Mouse (Mus musculus) forebrain, postnatal 0 days (tissue): Measurements from ENCODE around the gene Caprin1. TPM values are rescaled to one million over a fixed set of nuclear protein-coding genes. Genes with fewer than 3 reads are reported as not detected.

ENCODE experiments used
- ATAC-seq: fragments of 200-750 bp; cut with Nextera tagmentation; 2 replicates; pipeline ENCODE4 v1.8.0; 2017; ENCODE audit warnings: mild to moderate bottlenecking, moderate library complexity
- DNase-seq: peaks from one replicate; pipeline ENCODE4 v3.0.0-alpha.2; 2015
- H3K27ac ChIP-seq: fragments of 300-500 bp; sonication (generic); 2 replicates; pipeline ENCODE4 v1.5.1; 2014; ENCODE audit warnings: low read depth, mild to moderate bottlenecking, antibody characterized with exemption, low read length, moderate library complexity, mixed read lengths
- H3K27me3 ChIP-seq: fragments of 300-500 bp; sonication (generic); 2 replicates; pipeline ENCODE4 v1.6.1; 2014; ENCODE audit warnings: mild to moderate bottlenecking, low read length, mixed read lengths; ENCODE audit not compliant: insufficient read depth
- H3K36me3 ChIP-seq: fragments of 300-500 bp; sonication (generic); 2 replicates; pipeline ENCODE4 v1.6.1; 2014; ENCODE audit warnings: mild to moderate bottlenecking, moderate library complexity; ENCODE audit not compliant: insufficient read depth
- H3K4me1 ChIP-seq: fragments of 300-500 bp; sonication (generic); 2 replicates; pipeline ENCODE4 v1.6.1; 2014; ENCODE audit warnings: antibody characterized with exemption; ENCODE audit not compliant: insufficient read depth
- H3K4me2 ChIP-seq: fragments of 300-500 bp; sonication (generic); 2 replicates; pipeline ENCODE4 v1.6.1; 2014; ENCODE audit warnings: low read depth, mild to moderate bottlenecking, moderate library complexity
- H3K4me3 ChIP-seq: fragments of 300-500 bp; sonication (generic); 2 replicates; pipeline ENCODE4 v1.5.1; 2014; ENCODE audit warnings: low read depth, low read length, mixed read lengths
- H3K9ac ChIP-seq: fragments of 300-500 bp; sonication (generic); 2 replicates; pipeline ENCODE4 v1.6.1; 2014; ENCODE audit warnings: mild to moderate bottlenecking
- H3K9me3 ChIP-seq: fragments of 300-500 bp; sonication (generic); 2 replicates; pipeline ENCODE4 v1.6.1; 2016; ENCODE audit warnings: low read length
- CTCF ChIP-seq: sonication (generic); IDR thresholded peaks from 2 replicates; pipeline ENCODE4 v1.5.1; 2016; ENCODE audit warnings: antibody characterized with exemption, control low read depth, low read depth
- WGBS: fragments of 180-500 bp; shearing (Covaris S2); extraction: QIAGEN DNeasy Blood & Tissue Kit; methylation state at CpG from one replicate; pipeline ENCODE4 v1.1.7; 2014; 5-methylcytosine and 5-hydroxymethylcytosine counted together
- polyA plus RNA-seq: library from polyadenylated mRNA; unstranded; fragments of >200 nt; fragmentation: Nextera tagmentation; extraction: Ambion mirVana; gene quantifications from 2 replicates; pipeline ENCODE4 v1.2.1, GENCODE M21; 2015
- total RNA-seq: library from RNA; depleted of rRNA; stranded (reverse); fragments of >200 nt; gene quantifications from 2 replicates; pipeline ENCODE4 v1.2.3, GENCODE M21; 2014

Gene Caprin1
- total and polyA plus RNA-seq, 2 experiments from 2014 or later = 253 to 369 TPM

DNA sequence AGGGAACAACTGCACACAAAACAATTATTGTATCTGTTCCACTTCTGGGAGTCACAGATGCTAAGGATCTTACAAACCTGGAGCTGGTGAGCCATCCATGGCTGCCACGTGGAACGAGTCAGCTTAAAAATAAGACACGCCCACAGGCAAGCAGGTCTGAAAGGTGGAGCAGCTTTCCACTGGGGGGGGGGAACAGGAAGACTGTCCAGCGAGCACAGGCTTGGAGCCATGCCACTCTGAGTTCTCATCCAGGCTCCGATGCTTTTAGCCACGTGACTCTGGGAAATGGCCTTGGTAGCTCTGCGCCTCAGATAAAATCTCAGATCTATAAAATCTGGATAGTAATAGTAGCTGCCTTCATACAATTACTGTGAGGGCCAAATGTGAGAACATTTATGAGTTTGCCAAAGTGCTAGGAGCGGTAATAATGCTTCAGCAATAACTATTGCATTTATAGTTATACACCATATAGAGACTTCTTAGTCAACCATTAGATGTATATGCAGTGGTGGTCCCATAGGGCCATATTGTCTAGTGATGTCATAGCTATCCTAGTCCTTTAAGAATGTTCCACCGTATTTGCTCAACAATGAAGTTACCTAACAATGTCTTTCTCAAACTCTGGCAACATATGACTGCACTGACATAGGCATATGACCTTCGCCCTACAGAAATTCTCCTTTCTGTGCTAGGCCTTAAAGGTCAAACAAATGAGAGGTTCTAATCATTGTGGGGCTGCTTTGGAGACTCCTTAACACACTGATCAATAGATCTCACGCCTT is 38.4 kb upstream of the Caprin1 start:
- Histone ChIP-seq H3K4me1 (no peaks in the 10 kb centered on the region), H3K4me3 (no peak overlapping the region), H3K9ac (no peak overlapping the region), H3K27me3 (no peaks in the 10 kb centered on the region), H3K27ac (no peak overlapping the region), H3K36me3 (no peaks in the 10 kb centered on the region), H3K9me3 (no peaks in the 10 kb centered on the region), H3K4me2 (no peak overlapping the region)
- TF ChIP-seq CTCF = no peak
- 69% methylated on average over 11 of the region's 11 CpGs for WGBS
- DNase-seq = no peak
- no peak for ATAC-seq

DNA sequence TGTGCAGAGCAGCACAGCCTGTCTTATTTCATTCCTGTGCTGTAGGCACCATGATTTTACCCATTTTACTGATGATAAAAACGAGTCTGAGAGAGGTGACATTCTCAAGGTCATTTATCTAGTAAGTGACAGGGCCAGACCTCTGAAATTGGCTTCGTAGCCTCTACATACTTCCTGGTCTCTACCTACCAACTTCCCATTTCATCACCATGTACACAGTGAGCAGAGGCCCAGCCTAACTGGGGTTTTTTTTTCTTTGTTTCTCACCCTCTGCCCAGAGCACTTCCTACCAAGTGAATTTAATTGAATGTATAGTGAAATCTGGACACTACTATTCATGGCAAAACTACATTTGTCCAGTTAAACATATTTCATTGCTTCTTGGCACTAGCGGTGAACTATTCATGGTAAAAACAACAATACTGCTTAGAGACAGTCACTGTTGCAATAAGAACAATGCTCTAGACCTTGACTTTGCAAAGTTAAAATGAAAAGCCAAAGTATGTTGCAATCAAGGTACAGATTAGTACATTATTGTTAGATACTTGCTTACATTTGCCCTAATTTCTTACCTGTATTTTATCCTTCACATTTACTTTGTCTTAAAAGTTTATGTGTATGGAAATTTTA is 36.5 kb upstream of the Caprin1 start:
- Histone ChIP-seq H3K4me3 (no peak overlapping the region), H3K4me1 (no peaks in the 10 kb centered on the region), H3K36me3 (no peaks in the 10 kb centered on the region), H3K27ac (no peak overlapping the region), H3K9me3 (no peaks in the 10 kb centered on the region), H3K4me2 (no peak overlapping the region), H3K9ac (no peak overlapping the region), H3K27me3 (no peaks in the 10 kb centered on the region)
- DNase-seq (no peak), ATAC-seq (no peak)
- WGBS = 71% methylated on average over 3 of the region's 3 CpGs
- TF ChIP-seq CTCF = no peak

DNA sequence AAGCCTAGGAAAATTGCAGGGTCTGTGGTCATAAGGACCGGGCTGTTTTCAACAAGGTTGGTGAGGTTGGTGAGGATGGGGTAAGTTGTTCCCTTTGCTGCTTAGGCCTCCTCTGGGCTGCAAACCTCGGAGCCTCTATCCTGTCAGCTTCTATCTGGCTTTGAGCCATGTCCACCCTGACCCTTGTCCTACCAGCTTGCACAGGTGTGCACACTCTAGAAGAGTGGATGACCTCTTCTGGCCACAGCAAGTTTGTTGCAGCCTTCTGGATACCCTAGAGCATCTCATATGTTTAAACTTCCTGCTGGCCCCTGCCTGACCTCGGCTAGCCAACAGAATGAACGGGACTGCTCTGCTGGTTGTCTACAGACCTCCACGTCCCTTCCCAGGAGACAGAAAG is 35.5 kb upstream of the Caprin1 start:
- no peaks in the 10 kb centered on the region for H3K4me1 ChIP-seq
- no peak for ATAC-seq
- H3K27me3 ChIP-seq = no peaks in the 10 kb centered on the region
- H3K9ac ChIP-seq = no peak overlapping the region
- H3K4me3 ChIP-seq = no peak overlapping the region
- no peak for TF ChIP-seq CTCF
- no peak overlapping the region for H3K4me2 ChIP-seq
- H3K9me3 ChIP-seq = no peaks in the 10 kb centered on the region
- H3K36me3 ChIP-seq = no peaks in the 10 kb centered on the region
- no peak for DNase-seq
- no peak overlapping the region for H3K27ac ChIP-seq
- WGBS = 89% methylated on average over 5 of the region's 5 CpGs

DNA sequence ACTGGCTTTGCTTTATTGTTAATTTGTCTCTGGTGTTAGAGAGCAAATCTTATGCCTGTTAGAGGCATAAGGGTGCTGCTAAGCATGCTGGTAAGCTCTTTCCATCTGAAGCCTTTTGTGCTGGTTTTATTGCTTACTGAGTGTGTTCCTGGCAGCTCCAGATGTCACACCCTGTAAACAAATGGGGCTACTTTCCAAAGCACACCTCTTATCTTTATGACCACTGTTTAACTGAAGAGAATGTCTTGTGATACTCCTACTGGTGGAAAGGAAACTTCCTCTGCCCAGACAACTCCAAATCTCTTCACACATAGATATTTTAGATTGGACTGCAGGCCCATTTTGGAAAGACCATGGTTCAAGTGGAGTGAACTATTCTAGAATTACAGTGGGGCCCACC is 31.5 kb upstream of the Caprin1 start:
- no peaks in the 10 kb centered on the region for H3K9me3 ChIP-seq
- no peaks in the 10 kb centered on the region for H3K36me3 ChIP-seq
- no peaks in the 10 kb centered on the region for H3K4me1 ChIP-seq
- ATAC-seq (no peak), DNase-seq (no peak)
- H3K4me2 ChIP-seq = no peak overlapping the region
- no peak overlapping the region for H3K27ac ChIP-seq
- H3K27me3 ChIP-seq = no peaks in the 10 kb centered on the region
- no peak overlapping the region for H3K4me3 ChIP-seq
- H3K9ac ChIP-seq = no peak overlapping the region
- TF ChIP-seq CTCF = no peak

DNA sequence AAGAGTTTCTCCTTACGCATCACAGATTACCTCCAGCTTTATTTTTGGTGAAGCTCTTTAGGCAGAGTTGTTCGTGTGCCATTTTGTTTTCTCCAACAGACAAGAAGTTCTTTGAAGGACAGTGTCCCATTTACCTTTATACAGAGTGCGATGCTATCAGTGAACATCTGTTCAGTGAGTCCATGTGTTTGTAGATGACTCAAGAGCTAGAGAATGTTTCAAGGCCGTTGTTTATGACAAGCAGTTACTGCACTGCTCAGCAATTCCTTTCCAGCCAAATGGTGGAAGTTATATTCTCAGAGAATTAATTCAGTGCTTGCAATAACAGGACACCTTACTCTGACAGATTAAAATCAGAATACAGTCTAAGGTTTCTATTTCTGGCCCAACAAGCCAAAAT is 27.5 kb upstream of the Caprin1 start:
- no peak for TF ChIP-seq CTCF
- Histone ChIP-seq H3K4me3 (no peak overlapping the region), H3K36me3 (no peaks in the 10 kb centered on the region), H3K4me2 (no peak overlapping the region), H3K9ac (no peak overlapping the region), H3K4me1 (no peaks in the 10 kb centered on the region), H3K27me3 (no peaks in the 10 kb centered on the region), H3K9me3 (no peaks in the 10 kb centered on the region), H3K27ac (no peak overlapping the region)
- no peak for ATAC-seq
- no peak for DNase-seq
- WGBS = 92% methylated on average over 4 of the region's 4 CpGs

DNA sequence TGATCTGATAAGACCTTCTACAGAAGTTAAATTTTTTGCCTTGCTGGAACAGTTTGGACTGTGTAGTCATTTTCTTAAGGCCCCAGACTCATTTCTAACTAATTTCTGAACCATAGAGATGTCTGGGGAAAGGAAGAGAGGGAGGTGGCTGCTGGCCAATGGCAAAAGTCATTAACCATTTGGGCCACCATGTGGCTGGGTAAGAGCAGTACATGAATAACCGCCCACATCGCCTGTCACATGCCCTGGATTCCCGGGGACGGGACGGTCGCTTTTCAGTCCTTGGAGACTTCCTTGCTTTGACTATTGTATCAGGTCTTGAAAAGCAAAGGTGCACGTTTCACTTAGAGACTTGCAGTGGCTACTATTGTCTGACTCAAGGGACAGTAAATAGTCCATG is 25.1 kb upstream of the Caprin1 start:
- H3K27ac ChIP-seq = no peak overlapping the region
- ATAC-seq = no peak
- no peaks in the 10 kb centered on the region for H3K36me3 ChIP-seq
- H3K4me2 ChIP-seq = no peak overlapping the region
- DNase-seq = no peak
- TF ChIP-seq CTCF = no peak
- 64% methylated on average over 7 of the region's 7 CpGs for WGBS
- H3K4me1 ChIP-seq = no peaks in the 10 kb centered on the region
- no peaks in the 10 kb centered on the region for H3K9me3 ChIP-seq
- H3K27me3 ChIP-seq = no peaks in the 10 kb centered on the region
- H3K4me3 ChIP-seq = no peak overlapping the region
- H3K9ac ChIP-seq = no peak overlapping the region

DNA sequence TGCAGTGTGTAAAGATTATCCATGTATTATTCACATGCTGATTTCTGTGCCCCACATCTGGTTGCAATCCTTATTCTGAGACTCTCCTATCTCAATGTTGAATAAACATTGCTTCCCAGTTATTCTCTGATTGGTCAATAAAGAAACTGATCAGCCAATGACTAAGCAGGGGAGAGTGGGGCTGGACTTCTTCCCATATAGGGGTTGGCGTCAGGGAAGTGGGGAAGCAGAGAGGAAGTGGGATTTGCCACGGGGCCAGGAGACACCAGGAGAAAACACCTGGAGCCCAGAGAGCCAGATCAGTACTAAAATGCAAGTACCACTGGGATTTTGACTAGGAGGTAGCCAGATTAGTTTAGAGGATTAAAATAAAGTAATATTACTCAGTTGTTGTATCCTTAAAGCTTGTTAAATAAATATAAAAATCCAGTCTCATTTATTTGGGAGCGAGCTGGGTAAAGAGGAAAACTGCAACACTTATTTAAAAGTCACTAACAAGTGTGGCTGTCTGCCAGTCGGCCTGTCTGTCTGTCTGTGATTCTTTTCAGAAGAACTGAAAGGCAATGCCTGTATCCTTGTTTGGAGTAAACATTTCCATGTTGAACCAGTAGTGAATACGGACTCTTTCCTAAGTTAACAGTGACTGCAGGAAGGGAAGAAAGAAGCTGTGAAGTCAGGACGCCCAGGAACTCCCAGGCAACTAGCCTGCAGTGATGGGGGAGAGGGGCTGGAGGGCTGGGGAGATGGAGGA is 19.9 kb upstream of the Caprin1 start:
- no peak for TF ChIP-seq CTCF
- Histone ChIP-seq H3K36me3 (no peaks in the 10 kb centered on the region), H3K27me3 (no peaks in the 10 kb centered on the region), H3K4me3 (no peak overlapping the region), H3K9me3 (no peaks in the 10 kb centered on the region), H3K4me2 (no peak overlapping the region), H3K4me1 (no peaks in the 10 kb centered on the region), H3K27ac (no peak overlapping the region), H3K9ac (no peak overlapping the region)
- 39% methylated on average over 6 of the region's 6 CpGs for WGBS
- DNase-seq (no peak), ATAC-seq (no peak)
